Mouse (Mus musculus) gastrocnemius, postnatal 4 days (tissue): ENCODE results near the gene Gnaq. TPM values are rescaled to one million over a fixed set of nuclear protein-coding genes. Genes with fewer than 3 reads are reported as not detected.
A peak's percentile ranks its signal among the peaks of the same experiment; 100 is the strongest.
"Not testable (repeated sequence)": the region's sequence is repeated elsewhere in the genome, so short reads cannot be mapped to it uniquely, and the experiment has no call there.

Experiments used
- DNase-seq, 2 experiments: peaks; one replicate each; pipeline ENCODE4 v3.0.0; 2021 to 2022; ENCODE audit warnings: low spot score in 2 of 2, mixed read lengths in 2 of 2
- total RNA-seq, 2 experiments: library from RNA; stranded (reverse); gene quantifications; 2 replicates each; pipeline ENCODE4 v1.2.3; 2021

The Gnaq gene
- total RNA-seq, 2 experiments from 2014 or later = 37.2 to 40.2 TPM

DNA sequence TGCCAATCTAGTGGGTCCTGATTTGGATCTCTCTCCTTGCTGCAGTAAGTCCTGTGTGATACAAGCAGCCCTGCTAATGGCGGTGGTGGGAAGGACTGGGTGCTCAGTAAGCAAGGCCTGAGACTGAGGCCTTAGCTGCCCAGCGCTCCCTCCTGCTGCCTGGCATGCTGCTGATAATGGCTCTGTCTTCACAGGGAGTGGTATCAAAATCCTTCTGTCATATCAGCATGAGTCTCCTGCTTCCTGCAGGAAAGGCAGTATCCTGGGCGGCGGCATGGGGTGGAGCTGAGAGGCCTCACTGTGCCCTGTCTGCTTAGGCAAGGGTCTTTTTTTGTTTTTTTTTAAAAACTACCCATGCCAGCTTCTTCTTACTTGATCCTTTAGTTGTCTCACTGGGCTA is 9.2 kb downstream of the Gnaq start:
- DNase-seq = no peak

DNA sequence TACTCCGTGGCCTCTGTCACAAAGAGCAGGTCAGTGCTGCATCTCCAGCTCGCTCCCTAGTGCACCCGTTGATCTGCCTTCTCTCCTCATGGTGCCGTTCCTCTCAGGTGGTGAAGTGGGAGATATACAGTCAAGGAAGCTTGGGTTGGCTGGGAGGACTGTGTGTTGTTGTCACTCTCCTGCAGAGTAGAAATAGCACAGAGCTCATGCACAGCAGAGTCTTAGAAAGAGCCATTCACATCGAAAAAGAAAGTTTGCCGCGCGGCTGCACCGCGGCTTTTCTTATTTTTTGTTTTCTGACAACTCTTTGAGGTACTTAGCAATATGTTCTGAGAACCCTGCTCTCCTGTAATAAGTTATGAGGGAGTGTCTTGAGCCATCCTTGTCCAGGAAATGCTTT is 10.4 kb downstream of the Gnaq start:
- DNase-seq = no peak

DNA sequence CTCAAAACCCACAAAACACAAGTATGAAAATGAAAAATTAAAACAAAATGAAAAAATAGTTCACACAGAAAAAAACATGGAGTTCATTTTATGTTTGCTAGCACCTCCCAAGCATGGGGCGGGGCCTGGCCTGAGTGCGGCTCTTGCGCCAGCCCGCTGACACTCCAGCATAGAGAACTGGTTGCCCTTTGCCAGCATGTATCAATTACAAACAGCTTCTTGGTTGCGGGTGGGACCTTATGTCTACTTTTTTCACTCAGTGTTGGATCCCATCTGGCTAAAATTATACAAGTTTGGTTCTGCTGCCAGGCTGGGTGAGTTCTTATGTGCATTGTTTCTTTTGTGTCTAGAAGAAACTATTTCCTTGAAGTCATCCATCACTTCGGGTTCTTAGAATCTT is 14.8 kb downstream of the Gnaq start:
- DNase-seq = no peak

DNA sequence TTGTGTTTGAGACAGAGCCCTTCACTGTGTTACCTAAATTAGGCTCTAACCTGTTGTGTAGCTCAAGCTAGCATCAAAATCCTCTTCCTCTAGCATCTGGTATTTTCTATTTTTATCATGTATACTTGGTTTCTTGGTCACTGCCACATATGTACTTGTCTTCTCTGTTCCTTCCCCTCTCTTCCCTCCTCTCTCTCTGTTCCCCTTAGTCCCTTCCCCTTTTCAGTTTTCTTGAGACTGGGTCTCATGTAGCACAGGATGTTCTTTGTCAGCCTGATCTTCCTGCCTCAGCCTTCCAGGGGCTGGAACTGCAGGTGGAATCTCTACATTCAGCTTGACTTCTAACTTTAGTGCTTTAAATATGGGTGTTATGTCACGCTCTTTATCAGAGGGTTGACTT is 16.5 kb downstream of the Gnaq start:
- DNase-seq = no peak

DNA sequence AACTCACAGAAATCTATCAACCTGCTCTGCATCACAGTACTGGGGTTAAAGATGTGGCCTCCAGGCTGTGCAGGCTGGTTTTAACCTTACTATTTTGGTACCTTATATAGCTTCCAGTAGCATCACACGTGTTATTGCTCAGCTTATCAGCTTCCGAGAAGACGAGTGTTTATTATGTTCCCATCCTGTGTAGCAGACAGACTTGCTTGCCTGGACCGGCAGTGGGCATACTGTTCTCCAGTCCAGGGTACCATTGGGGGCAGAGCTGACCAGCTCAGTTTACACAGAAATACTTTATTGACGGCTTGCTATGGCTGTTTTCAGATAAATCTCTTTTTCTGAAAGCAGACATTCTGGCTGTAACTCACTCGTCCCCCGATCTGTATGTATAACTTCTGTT is 17.7 kb downstream of the Gnaq start:
- DNase-seq = no peak

DNA sequence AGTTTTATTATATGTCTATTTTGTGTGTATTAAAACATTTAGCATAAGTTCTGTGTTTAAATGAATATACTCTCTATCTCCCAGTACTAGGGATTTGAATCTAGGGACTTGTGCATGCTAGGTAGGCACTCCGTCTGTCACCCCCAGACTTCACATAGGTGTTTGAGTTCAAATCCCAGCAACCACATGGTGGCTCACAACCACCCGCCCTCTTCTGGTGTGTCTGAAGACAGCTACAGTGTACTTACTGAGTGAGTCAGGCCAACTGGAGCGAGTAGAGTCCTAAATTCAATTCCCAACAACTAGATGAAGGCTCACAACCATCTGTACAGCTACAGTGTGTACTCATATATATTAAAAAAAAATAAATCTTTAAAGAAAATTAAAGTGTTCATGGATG is 21.2 kb downstream of the Gnaq start:
- DNase-seq = no peak

DNA sequence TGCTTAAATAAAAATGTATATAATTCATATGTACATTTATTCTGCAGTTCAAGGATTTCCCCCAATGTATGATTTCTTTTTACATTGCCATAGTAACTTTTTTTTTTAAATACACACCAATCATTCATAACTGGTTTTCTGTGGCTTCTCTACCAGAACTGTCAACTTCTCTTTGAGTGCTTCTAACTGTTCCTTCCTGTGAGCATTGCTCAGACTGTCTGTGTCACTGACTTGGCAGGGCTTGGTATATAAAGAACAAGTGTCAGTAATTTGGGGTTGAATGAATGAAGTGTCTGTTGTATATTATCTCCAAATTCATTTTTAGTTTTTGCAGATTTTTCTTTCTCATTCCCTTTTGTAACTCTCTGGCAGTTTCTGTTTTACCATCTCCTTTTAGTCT is 21.8 kb downstream of the Gnaq start:
- DNase-seq = no peak

DNA sequence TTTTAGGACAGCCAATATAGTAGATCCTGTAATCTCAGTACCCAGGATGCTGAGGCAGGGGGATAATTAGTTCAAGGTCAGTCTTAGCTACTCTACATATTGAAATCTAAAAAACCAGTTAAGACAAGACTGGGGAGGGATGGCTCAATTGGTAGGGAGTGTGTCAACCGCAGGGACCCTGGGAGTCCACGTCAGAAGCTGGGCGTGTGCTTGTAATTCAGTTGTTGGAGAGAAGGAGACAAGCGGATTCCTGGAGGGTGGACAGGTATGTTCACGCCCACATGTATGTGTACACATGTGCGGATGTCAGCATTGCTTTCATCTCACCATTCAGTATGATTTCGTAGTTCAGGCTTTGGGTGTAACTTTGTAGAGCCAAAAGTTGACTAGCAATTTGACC is 24.5 kb downstream of the Gnaq start:
- no peak for DNase-seq

DNA sequence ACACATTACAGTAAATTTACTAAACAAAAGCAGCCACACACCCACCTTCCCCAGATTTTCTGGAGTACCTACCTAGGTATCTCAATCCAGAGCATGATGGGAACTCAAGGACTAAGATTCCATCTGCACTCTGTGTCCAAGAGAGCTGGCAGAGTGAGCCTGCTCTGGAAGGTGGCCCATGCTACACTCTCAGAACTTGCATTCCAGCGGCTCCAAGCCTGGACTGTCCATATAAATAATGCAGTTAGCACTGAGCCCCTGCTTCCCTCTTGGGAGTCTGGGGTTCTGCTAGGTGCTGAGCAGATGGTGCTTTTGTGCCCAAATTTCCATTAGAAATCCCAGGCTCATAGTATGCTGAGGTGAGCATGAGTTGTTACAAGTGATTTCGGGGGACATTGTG is 28.1 kb downstream of the Gnaq start:
- DNase-seq = peak in 1 of 2 experiments; percentile 41

DNA sequence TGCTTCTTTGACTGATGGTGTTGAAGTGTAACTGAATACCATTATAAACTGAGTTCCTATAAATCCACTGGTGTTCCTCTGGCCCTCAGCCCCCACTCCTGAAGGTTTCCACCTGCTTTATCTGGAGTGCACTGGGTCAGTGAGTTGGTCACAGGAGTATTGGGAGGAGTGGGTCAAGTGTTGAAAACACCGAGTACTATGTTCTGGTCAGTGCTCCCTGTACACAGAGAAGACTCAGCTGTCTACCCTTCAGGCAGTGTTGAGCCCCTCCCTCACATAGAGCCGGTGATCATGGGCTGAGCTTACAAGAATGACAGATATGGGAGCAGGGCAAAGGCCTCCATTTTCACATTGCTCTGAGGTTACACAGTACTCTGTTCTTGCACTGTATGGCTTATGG is 28.6 kb downstream of the Gnaq start:
- DNase-seq = no peak

DNA sequence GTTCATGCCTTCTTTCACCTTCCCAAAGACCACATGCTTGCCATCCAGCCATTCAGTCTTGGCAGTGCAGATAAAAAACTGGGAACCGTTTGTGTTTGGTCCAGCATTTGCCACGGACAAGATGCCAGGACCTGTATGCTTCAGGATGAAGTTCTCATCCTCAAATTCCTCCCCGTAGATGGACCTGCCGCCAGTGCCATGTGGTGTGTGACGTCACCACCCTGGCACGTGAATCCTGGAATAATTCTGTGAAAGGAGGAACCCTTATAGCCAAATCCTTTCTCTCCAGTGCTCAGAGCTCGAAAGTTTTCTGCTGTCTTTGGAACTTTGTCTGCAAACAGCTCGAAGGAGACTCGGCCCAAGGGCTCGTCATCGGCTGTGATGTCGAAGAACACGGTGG is 31.8 kb downstream of the Gnaq start:
- DNase-seq = not testable (repeated sequence)

DNA sequence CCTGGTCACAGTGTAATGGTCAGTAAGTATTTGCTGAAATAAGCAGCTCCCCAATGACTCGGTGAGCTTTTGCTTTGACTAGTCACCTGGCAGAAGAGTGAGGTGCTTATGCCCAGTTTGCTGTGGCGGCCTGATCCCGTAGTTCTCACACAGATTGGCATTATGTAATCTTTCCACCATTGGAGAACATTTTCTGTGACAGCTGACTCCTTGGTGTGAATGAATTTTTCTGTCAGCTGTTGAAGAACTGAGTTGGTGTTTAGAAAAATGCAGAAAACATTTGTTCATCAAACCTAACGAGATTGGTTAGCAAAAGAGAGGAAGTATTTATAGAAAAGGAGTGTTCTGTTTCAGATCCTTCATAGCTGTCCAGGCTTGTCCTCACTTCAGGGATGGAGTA is 34.6 kb downstream of the Gnaq start:
- DNase-seq = no peak

DNA sequence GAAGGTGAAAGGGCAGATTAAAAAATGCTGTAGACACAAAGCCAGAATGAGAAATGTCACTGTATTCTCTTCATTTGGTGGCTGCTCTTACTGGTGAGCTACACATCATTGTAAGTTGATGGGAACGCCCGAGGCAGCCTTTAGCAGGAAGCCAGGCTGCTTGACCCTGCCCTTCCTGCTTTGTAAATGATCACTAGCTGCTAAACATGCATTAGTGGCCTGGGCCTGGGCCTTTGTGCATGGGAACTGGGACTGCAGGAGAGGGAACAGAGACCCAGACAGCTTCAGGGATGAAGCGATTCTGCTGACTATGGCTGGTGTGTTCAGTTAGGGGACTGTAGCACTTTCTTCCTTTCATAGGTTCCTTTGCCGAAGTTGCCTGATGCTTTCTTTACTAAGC is 35.6 kb downstream of the Gnaq start:
- DNase-seq = no peak

DNA sequence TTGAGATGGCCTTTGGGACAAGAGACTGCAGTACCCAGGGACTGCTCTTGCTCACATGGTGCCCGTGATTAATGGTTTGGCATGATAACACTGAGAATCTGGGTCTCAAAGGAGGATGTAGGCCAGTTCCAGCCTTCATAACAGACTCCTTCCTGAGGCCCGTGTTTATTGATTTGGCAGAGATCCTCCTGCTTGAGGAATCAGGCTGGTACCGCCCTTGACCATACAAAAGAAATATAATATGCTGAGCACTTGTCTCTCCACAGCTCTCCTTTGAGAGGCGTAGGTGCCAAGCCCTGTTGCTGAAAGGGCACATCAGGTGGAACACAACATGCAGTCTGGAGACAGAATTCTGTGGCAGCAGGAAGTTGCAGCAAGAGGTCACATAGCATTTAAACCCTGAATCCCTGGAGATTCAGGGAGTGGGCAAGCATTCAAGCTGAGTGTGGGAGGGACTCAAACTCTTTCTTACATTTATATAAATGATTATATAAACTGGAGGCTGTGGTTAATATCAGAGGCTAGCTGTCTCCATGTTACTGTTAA is 36.1 kb downstream of the Gnaq start:
- no peak for DNase-seq

DNA sequence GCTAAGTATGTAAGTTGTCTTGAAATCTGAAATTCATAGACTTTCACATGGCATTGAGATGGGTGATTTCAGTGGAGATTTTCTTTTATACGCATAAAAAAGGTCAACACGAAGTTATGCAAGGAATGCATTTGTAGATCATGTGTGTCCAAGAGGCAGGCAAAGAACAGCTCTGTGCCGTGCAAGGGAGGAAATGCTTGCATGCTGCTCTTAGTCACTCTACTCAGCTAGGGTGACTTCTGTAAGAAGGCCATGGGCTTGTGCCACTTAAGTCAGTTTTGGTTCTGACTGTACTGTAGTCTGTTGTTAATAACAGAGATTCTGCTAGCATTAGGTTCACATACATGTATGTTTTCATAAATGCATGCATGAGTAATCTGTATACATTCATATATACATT is 38.1 kb downstream of the Gnaq start:
- DNase-seq = no peak

DNA sequence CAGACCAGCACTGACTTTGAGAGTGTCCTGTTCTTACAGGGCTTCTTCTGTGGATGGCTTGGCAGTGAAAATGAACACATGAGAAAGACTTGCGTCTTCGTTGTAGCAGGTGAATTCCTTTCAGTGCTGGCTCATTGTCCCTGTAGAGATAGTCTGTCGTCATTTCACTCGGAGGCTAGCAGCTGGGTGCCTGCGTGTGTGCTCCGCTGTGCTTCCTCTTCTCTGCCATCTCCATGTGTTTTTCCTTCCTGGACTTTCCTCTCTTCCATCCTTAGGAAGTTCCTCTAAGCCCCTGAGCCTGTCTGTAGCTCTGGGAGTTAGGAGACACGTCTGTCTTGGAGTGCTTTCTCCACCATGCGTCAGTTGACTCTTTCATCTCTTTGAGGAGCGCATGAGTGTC is 41.1 kb downstream of the Gnaq start:
- no peak for DNase-seq

DNA sequence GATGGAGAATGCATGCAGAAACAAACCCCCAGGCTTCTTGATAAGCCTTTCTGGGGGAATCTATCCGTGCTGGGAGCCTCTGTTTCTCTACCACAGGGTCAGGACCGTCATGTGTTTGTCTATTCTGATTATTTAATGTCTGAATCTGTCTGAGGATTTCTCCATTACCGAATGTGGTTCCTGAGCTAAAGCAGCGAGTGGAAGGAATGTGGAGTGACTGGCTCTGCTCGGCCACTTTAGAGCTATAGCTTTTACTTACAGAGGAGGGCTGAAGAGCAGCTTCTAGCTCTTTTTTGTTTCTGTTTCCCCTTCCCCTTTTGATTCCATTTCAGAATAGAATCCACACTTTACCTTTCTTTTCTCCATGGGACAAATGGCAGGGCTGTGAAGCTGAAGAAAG is 43.8 kb downstream of the Gnaq start:
- DNase-seq = no peak

DNA sequence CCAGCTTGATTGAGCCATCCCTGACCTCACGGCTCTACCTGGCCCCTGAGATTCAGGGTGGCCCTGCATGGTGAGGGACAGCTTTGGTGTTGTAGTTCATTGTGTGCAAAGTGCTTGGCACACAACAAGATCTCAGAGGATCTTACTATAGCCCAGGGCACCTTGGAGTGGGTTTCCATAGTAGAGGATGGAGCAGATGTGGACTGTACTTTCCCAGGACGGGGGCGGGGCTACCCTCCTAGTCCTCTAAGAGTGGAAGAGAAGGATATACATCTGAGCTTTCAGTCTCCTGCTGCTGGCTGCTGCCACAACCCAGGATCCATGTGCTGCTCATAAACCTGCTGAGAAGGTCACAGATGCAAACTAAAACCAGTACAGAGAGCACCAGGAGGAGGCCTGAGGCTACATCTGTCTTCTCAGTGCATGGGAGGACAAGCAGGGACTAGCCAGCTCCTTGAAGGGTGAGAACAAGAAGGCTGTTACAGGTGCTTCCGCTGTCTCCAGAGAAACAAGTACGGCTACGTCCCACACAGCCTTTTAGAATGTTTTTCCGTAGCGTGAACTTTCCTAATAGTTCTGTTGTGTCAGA is 44.6 kb downstream of the Gnaq start:
- DNase-seq = no peak

DNA sequence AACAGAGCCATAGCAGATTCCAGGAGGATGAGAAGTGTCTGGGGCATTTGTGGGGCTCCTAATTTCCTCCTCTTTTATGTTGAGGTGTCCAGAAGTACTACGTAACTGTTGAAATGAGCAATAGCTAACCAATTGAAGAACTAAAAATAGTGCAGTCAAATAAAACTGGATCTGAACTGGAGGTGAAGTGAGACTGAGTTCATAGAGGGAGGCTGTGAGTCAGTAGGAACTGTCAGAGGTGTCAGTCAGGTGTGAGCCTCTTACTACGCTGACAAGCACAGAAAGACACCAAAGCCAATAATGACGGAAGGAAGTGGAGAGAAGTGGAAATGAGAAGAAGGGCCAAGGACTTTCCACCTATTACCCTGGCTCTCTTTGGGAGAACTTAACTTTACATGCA is 48.6 kb downstream of the Gnaq start:
- no peak for DNase-seq

DNA sequence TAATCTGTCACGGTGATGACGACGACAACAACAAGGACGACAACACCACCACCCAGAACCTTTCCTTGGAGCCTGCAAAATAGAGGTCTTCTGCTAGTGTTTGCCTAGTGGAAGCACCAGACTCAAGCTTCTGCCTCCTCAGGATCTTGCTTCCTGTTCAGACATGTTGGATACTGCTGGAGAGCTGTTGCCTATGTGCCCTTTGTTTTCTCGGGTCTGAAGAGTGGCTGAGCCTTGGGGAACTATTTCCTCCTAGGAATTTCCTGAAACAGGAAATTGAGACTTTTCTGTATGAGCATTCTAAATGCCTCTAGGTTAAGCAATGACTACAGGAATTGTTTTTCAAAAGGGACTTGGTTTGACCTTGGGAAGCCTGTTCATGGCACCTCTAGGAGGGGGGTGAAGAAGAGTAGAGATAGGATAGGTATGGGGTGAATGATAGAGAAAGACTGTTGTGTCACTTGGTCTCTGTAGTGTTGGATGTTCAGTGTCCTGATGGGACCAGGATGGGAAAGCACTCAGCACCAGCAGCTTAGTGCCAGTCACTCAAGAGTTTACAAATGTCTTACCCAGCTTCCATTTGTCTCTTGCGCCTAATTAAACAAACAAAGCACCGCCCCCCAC is 49.3 kb downstream of the Gnaq start:
- DNase-seq = no peak

DNA sequence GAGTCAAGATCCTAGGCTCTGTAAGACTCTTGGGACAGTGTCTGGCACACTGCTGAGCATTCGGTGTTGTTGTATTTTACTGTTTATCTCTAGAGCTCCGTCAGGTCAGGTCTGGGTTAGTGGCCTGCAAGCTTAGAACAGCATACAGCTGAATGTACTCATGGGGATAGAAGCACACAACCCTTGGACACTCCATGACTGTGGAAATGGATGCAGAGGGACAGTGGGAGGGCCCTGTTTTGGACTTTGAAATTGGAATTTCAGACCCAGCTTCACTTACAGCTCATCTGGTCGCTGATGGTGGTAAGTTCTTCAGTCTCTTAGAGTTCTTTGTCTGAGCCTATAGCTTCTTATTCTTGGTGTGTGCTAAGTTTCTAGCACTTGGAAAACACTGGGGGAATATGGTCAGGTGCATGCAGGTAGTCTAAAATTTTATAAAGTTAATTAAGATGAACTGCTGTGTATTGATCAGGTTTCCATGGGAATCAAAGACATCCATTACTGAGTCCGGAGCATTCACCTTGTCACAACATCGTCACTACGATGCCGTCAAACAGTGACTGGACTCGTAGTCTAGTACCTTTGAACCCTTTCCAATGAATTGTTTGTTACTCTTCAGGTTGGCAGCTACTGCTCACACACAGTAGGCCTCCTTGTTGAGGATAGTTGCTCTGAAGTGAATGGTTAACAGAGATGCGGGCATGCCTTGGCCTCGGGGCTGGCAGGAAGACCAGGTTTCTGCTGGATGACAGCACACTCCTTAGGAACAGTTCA is 51.1 kb downstream of the Gnaq start:
- no peak for DNase-seq

DNA sequence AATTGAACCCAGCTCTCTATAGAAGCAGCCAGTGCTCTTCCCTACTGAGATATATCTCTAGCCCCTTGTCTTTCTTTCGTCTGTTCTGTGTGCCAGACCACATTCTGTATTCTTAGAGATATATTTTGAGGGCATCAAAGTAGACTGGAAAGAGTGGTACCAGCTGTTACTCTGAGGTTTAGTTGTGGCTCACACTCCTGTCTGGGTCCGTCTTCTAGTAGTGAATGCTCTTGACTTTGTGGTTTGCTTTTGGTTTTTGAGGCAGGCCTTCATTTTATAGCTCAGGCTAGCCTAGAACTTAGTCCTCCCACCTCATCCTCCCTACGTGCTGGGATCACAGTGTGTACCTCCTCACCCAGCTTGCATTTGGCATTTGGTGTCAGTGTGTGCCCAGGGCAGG is 54.4 kb downstream of the Gnaq start:
- no peak for DNase-seq

DNA sequence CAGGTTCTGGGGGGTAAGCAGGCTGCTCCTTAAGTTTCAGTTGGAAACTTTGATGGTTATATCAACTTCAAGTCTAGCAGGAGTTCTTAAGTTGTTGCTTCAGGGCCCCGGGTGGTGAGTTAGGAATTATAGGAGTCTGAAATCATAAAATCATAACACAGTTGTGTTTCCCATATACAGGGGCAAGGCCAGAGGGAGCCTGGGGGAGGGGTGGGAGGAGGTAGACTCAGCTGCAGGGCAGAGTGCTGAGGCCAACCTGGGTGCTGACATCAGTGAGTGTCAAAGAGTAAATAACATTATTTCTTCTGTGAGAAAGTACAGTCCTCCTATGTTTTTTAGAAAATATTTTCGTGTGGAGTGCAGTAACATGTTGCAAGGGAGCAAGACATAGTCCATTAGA is 55.3 kb downstream of the Gnaq start:
- no peak for DNase-seq
